Mouse (Mus musculus): ENCODE measurements around the gene Dtx2. TPM values are rescaled to one million over a fixed set of nuclear protein-coding genes. Genes with fewer than 3 reads are reported as not detected.

Gene Dtx2
- total RNA-seq (2021) = 1 to 10 TPM; 6.0 to 6.4 TPM
- long read RNA-seq, experiment 1, partial matches to known transcripts = 1 of 6 reads
- long read RNA-seq, experiment 1, other reads (novel, unspliced or antisense) = 1 of 6 reads
- long read RNA-seq, experiment 2, partial matches to known transcripts = 2 of 8 reads
- long read RNA-seq, experiment 2, other reads (novel, unspliced or antisense) = 1 of 8 reads

- peak; percentile 81 to 84 for DNase-seq
- intact Hi-C loops (cut with DNase I) = no loop called here
Observed at GRCm38 (mm10) chr5:135994725-135995687, at the start of gene Dtx2. TSS of gene Dtx2 (plus strand) at chr5:135994800.

- intact Hi-C loops (cut with DNase I) = no loop called here
- no peak for DNase-seq
Observed at GRCm38 (mm10) chr5:135945916-135946408, 48.6 kb upstream of the Dtx2 start.

GRCm38 (mm10) chr5:135946621-135947020 lies 48.0 kb upstream of the Dtx2 start:
- intact Hi-C loops (cut with DNase I) = no loop called here
- no peak for DNase-seq

DNA sequence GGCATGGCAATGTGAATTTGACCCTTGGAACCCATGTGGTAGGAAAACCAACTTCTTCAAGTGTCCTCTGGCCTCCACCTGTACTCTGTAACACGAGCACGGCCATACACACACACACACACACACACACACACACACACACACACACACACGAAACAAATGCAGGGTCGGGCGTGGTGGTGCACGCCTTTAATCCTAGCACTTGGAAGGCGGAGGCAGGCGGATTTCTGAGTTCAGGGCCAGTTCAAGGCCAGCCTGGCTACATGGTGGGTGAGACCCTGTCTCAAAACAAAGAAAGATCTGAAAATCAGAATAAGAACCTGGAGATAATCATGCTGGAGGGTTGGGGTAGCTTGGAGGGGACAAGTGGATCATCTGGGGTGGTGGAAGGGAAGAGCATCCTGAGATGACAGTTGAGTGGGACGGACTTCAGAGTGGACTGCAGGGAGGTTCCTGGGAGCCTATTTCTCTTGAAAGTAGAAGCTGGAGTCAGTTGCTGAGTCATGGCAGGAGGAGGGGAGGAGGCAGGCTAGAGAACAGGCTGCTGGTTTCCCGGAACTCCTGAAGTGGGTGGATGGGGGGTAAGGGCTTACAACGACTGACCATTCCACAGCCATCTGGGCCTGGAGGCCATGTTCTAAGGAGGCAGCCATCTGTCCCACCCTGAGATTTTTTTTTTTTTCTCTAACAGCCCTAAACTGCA lies 43.7 kb upstream of the Dtx2 start:
- DNase-seq = no peak
- intact Hi-C loops (cut with DNase I) = no loop called here

DNA sequence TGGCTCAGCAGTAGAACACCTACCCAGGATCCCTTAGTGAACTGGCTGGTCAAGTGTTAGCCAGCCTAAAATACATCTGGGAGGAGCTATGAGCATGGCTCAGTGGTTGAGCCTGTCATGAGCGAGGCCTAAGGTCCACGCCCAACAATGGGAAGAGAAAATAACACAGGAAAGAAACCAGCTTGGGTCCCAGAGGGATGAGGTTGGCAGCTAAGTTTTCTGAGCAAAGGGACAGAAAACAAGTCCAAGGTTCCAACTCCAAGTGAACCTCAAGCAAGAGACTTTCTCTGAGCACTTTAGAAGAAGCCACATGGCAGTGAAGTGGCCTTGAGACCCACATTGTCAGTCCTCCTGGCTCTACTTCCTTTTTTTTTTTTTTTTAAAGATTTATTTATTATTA lies 42.9 kb upstream of the Dtx2 start:
- no peak for DNase-seq
- intact Hi-C loops (cut with DNase I) = no loop called here

- intact Hi-C loops (cut with DNase I) = no loop called here
- DNase-seq = no peak
Observed at GRCm38 (mm10) chr5:135952830-135953229, 41.8 kb upstream of the Dtx2 start.

GRCm38 (mm10) chr5:135956300-135957206 lies 38.0 kb upstream of the Dtx2 start:
- intact Hi-C loops (cut with DNase I) = no loop called here
- no peak for DNase-seq

- intact Hi-C loops (cut with DNase I) = no loop called here
- DNase-seq = peak; percentile 84 to 92
Observed at GRCm38 (mm10) chr5:135957207-135957974, 37.2 kb upstream of the Dtx2 start.

GRCm38 (mm10) chr5:135958367-135958766 lies 36.2 kb upstream of the Dtx2 start:
- DNase-seq = no peak
- intact Hi-C loops (cut with DNase I) = no loop called here

DNA sequence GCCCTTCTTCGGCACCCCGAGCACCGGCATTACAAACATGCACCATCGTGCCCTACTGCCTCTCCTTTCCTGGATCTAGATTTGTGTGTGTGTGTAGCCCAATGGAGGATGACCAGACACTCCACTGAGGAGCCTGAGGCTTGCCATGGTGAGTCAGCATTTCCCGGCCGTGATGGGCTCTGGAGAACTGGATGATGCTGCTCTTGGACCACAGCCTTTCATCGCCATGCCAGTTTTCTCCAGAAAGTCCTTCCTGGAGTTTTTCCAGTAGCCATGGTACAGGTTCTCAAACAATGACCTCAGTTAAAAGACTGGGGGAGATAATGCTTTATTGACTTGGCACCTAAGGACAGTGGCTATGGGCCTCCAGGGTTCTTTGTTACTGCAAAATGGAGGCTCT lies 34.7 kb upstream of the Dtx2 start:
- intact Hi-C loops (cut with DNase I) = no loop called here
- DNase-seq = no peak

- intact Hi-C loops (cut with DNase I) = no loop called here
- no peak for DNase-seq
Observed at GRCm38 (mm10) chr5:135960909-135961635, 33.5 kb upstream of the Dtx2 start.

- intact Hi-C loops (cut with DNase I) = loop anchor here (2.0 kb wide), 1 partner anchor 61 kb away; no protein-coding TSS in a partner anchor
- no peak for DNase-seq
Observed at GRCm38 (mm10) chr5:135962125-135962491, 32.5 kb upstream of the Dtx2 start.

DNA sequence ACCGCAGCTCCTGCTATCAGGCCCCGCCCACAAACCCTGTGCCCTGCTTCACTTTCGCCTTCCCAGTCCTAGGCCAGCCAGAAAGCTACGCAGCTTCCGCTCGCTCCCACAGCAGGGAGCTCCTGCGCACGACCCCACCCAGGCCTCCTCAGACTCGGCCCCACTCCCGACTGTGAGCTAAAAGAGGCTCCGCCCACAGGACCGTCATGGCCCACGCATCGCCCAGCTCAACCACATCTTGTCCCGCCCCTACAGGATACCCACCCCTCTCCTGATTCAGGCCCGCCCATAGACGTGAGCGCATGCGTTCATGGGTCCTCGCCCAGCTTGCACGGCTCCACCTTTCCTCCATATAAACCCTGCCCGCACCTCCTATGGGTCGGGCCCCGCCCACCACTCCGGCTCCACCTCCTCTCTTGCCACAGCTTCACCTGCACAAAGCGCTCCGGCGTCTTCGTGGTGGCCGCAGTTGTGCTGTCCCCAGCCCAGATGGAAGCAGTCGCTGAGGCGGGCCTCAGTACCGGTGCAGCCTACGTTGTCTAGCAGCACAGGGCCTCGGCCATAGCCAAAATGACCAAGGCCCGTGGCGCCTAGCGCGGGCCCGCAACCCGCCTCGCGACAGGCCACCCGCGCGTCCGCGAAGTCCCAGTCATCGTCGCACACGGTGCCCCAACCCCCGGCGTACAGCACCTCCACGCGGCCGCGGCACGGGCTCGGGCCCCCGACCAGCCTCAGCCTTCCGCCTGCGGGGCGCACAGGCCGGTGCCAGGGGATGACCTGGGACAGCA lies 31.9 kb upstream of the Dtx2 start:
- intact Hi-C loops (cut with DNase I) = loop anchor here (2.0 kb wide), 1 partner anchor 62 kb away; no protein-coding TSS in a partner anchor
- DNase-seq = peak; percentile 94 to 98

DNA sequence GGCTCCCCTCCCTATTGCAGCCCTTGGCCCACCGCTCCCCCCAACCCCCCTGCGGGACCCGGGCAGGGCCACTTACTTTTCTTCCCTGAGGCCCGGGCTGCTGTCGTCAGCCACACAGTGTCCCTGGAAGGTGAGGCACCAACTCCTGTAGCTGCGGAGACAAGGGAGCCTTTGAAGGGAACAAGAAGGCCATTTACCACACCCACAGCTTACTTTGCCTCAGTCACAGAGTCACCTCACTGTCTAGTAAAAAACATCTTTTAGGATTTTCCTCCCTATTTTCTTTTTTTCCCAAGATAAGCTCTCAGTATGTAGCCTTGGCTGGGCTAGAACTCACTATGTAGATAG lies 31.3 kb upstream of the Dtx2 start:
- intact Hi-C loops (cut with DNase I) = loop anchor here (2.0 kb wide), 1 partner anchor 62 kb away; no protein-coding TSS in a partner anchor
- no peak for DNase-seq

DNA sequence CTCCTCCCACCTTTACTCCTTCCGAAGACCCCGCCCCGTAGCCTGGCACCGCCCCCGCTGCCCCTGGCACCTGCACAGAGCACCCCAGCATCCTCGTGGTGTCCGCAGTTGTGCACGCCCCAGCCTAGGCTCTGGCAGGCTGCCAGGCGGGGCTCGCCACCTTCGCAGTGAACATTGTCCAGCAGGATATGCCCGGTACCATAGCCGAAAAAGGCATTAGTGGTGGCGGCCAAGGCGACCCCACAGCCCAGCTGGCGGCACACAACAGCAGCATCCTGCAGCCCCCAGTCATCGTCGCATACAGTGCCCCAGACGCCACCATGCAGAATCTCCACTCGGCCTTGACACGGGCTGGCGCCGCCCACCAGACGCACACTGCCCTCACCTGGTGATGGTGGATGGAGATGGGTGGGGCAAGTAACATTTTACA lies 29.1 kb upstream of the Dtx2 start:
- no peak for DNase-seq
- intact Hi-C loops (cut with DNase I) = no loop called here

GRCm38 (mm10) chr5:135966866-135967265 lies 27.7 kb upstream of the Dtx2 start:
- no peak for DNase-seq
- intact Hi-C loops (cut with DNase I) = no loop called here

DNA sequence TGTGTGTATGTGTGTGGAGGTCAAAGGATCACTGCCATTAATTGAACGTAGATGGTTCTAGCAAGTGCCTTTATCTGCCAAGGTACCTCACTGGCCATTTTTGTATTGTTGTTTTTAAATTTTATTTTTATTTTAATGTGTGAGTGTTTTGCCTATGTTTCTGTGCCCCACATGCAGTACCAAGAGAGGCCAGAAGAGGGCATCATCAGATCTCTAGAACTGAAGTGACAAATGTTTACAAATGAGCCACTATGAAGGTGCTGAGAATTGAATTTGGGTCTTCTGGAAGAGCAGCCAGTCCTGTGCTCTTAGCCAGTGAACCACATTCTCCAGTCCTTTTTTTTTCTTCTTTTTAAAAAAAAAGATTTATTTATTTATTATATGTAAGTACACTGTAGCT lies 25.8 kb upstream of the Dtx2 start:
- intact Hi-C loops (cut with DNase I) = no loop called here
- peak in 1 of 2 experiments; percentile 25 for DNase-seq

- DNase-seq = no peak
- intact Hi-C loops (cut with DNase I) = no loop called here
Observed at GRCm38 (mm10) chr5:135970247-135970646, 24.4 kb upstream of the Dtx2 start.

Measured in gastrocnemius, postnatal 36 days (tissue).